Mouse (Mus musculus) cerebellum, adult 2 months (tissue): ENCODE measurements around the gene Tmem184a.

Experiments used
- CTCF ChIP-seq: fragments of 200-500 bp; IDR thresholded peaks from 2 replicates; pipeline ENCODE4 v1.5.1; 2011; ENCODE audit warnings: low read depth, mild to moderate bottlenecking, control low read depth, low read length, moderate library complexity, borderline replicate concordance; ENCODE audit not compliant: insufficient read depth
- POLR2A ChIP-seq: fragments of 200-500 bp; IDR thresholded peaks from 2 replicates; pipeline ENCODE4 v1.6.1; 2011; ENCODE audit warnings: low read length, control low read depth, borderline replicate concordance; ENCODE audit not compliant: insufficient read depth

GRCm38 (mm10) chr5:139775216-139775926, 44.3 kb downstream of the Tmem184a start, which contains the start of gene Ints1:
- TF ChIP-seq CTCF (peak; percentile 89), POLR2A (peak; percentile 79)
